Mouse (Mus musculus) cerebellum, adult 2 months (tissue): ENCODE measurements around the gene Poc1a.

Experiments used
- CTCF ChIP-seq: fragments of 200-500 bp; IDR thresholded peaks from 2 replicates; pipeline ENCODE4 v1.5.1; 2011; ENCODE audit warnings: low read depth, mild to moderate bottlenecking, control low read depth, low read length, moderate library complexity, borderline replicate concordance; ENCODE audit not compliant: insufficient read depth
- POLR2A ChIP-seq: fragments of 200-500 bp; IDR thresholded peaks from 2 replicates; pipeline ENCODE4 v1.6.1; 2011; ENCODE audit warnings: low read length, control low read depth, borderline replicate concordance; ENCODE audit not compliant: insufficient read depth

DNA sequence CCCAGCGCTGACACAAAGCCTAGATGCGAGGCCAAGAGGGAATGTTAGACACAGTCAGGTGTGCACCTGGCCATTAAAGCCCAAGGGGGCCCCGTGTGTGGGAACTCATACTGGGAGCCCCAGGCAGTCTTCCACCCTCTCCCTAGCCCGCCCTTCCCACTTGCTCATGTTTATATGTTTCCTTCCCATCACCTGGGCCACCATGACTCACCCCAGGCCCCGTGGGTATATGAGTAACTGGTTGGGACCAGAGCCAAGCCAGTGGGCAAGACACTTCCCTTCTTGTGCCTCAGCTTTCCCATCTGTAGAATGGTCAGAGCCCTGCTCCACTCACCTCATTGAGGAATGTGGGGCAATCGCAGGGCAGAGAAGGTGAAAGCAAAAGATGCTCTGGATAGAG is 80.3 kb downstream of the Poc1a start:
- no peak for TF ChIP-seq CTCF
- no peak for TF ChIP-seq POLR2A
